Mouse (Mus musculus): ENCODE measurements at regions not wholly inside any gene's neighbourhood (a gene's known extent, or its start where the extent isn't known, plus 50 kb on each side); places are given as distances from the start of the nearest gene placed in this dataset.

DNA sequence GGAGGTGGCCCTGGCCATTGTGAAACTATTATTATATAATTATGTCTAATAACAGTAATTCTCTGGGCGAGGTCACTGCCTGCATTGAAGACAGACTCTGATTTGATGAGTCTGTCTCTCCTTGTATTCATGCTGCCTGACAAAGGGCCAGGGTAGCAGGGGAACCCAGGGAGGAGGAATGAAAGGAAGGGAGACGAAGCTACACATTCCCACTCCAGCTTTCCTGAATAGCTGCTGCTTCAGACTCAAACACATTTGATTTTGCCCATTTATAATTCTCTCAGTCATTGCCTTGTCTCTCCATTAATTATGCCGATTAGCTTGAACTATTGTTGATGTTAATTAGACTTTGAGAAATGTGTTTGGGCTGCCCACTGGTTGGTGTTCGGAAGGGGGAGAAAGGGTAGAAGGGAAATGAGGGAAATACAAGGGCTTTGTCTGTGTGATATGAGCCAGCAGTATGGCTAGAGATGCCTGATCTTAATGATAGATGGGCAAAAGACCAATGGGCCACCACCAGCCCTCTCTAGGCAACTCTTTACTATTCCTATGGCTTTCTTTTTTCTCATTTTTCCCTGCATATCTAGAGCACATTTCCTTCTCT is 881.8 kb downstream of the Gm9195 start:
- TF ChIP-seq CTCF (IDR thresholded peaks at IDR 0.05; ENCODE audit: insufficient read depth, low read length) (no peak), POLR2A (IDR thresholded peaks at IDR 0.05; ENCODE audit: borderline replicate concordance, extremely low read depth, low read depth, low read length) (no peak)
